Mouse (Mus musculus): ENCODE measurements at regions not wholly inside any gene's neighbourhood (a gene's known extent, or its start where the extent isn't known, plus 50 kb on each side); places are given as distances from the start of the nearest gene placed in this dataset.

DNA sequence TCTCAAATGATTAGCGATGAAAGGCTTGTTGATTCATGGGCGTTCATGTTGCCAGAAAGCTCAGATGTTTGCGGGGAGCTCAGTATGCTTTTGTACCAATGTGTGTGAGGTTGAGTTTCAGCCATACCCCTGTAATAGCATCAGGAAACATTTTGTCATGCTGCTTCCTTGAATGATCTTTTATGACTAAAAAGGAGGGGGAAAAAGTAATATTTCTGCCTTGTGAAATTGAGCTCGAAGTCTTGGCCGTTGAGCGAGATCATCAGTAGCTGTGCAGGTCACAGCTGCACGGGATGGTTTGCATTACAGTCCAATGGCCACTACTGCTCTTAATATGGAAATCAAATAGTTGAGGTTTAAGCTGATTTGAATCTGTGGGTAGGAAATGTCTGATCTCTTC, 145.3 kb upstream of the Fermt1 start:
- no peak for ATAC-seq
- Histone ChIP-seq H3K27me3 (replicated peaks; ENCODE audit: control insufficient read depth, insufficient read depth, low read length) (no peaks in the 10 kb centered on the region), H3K4me1 (replicated peaks; ENCODE audit: control insufficient read depth, insufficient read depth, low read length) (no peaks in the 10 kb centered on the region), H3K27ac (ENCODE audit: low read depth, low read length) (no peak overlapping the region), H3K9me3 (ENCODE audit: control insufficient read depth) (no peaks in the 10 kb centered on the region), H3K36me3 (ENCODE audit: control insufficient read depth, insufficient read depth) (no peaks in the 10 kb centered on the region), H3K9ac (ENCODE audit: low read depth, low read length) (no peak overlapping the region), H3K4me3 (ENCODE audit: low read depth, low read length) (no peak overlapping the region), H3K4me2 (replicated peaks; ENCODE audit: low read depth) (no peak overlapping the region)
- no peak for TF ChIP-seq CTCF (IDR thresholded peaks at IDR 0.05; ENCODE audit: low read depth)
- 84% methylated on average over 7 of the region's 7 CpGs for WGBS

DNA sequence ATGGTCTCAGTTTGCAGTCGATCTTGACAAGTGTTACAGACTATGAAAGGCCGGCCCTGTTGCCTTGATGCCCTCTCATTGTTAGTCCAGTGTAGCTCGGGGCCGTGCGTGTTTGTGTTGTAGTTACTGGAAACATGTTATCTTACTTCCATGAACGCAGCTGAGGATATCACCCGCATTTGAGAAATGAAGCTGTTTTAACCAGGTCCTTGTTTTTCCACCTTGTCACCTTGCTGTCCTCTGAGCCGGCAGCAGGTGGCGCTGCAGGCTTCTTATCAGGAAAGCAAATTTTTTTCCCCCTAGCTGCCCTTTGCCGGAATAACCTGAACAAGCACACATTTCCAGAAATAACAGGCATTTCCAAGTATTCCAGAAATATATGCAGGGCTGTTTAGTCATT, 167.9 kb upstream of the Fermt1 start:
- peak; percentile 93 for TF ChIP-seq CTCF (IDR thresholded peaks at IDR 0.05; ENCODE audit: low read depth)
- Histone ChIP-seq H3K9ac (ENCODE audit: low read depth, low read length) (no peak overlapping the region), H3K27ac (ENCODE audit: low read depth, low read length) (no peak overlapping the region), H3K4me2 (replicated peaks; ENCODE audit: low read depth) (no peak overlapping the region), H3K4me1 (replicated peaks; ENCODE audit: control insufficient read depth, insufficient read depth, low read length) (no peaks in the 10 kb centered on the region), H3K4me3 (ENCODE audit: low read depth, low read length) (no peak overlapping the region), H3K36me3 (ENCODE audit: control insufficient read depth, insufficient read depth) (no peaks in the 10 kb centered on the region), H3K27me3 (replicated peaks; ENCODE audit: control insufficient read depth, insufficient read depth, low read length) (no peaks in the 10 kb centered on the region), H3K9me3 (ENCODE audit: control insufficient read depth) (no peaks in the 10 kb centered on the region)
- 19% methylated on average over 10 of the region's 10 CpGs for WGBS
- ATAC-seq = no peak

DNA sequence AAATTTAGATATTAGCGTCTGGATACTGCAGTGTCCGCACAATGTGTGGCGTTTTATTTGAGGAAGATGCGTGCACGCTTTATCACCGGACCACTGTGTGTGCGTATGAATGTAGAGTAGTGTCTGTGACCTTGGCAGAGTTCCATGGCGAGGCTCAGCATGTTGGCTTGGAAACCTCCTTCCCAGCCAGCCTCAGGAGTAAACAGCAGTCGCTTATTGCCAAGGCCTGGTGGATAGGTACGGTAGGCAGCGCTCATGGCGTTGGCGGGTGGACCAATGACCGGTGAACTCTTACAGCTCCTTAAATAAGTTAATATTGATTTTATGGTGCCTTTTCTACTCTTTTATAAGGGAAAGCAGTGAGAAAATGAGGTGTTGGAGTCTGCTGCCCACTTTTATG, 172.9 kb upstream of the Fermt1 start:
- no peaks in the 10 kb centered on the region for H3K9me3 ChIP-seq (ENCODE audit: control insufficient read depth)
- no peak overlapping the region for H3K9ac ChIP-seq (ENCODE audit: low read depth, low read length)
- H3K36me3 ChIP-seq (ENCODE audit: control insufficient read depth, insufficient read depth) = no peaks in the 10 kb centered on the region
- WGBS = 92% methylated on average over 14 of the region's 14 CpGs
- H3K27ac ChIP-seq (ENCODE audit: low read depth, low read length) = no peak overlapping the region
- no peak overlapping the region for H3K4me3 ChIP-seq (ENCODE audit: low read depth, low read length)
- H3K4me1 ChIP-seq (replicated peaks; ENCODE audit: control insufficient read depth, insufficient read depth, low read length) = no peaks in the 10 kb centered on the region
- no peak overlapping the region for H3K4me2 ChIP-seq (replicated peaks; ENCODE audit: low read depth)
- no peaks in the 10 kb centered on the region for H3K27me3 ChIP-seq (replicated peaks; ENCODE audit: control insufficient read depth, insufficient read depth, low read length)
- ATAC-seq = no peak
- TF ChIP-seq CTCF (IDR thresholded peaks at IDR 0.05; ENCODE audit: low read depth) = no peak

DNA sequence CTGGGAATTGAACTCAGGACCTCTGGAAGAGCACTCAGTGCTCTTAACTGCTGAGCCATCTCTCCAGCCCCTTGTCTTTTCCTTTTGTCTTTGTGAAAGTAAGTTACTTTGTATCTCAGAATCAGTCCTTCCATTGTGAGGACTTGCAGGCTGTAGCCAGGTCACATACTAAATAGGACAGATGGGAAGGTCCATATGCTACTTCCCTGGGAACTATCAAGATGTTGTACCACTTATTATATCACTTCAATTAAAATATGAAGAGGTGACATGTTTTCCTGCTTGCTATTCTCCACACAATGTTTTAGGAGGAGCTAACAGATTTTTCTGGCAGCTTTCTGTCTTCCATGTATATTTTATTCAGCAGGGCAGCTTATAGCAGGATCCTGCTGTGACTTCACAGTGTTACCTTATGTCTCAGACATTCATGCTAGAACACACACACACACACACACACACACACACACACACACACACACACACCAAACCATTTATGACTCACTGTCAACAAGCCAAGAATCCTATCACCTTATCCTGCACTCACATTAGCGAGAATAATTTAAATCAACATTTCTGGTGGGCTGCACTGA, 179.6 kb upstream of the Fermt1 start:
- WGBS = 58% methylated on average over 1 of the region's 1 CpGs
- no peaks in the 10 kb centered on the region for H3K4me1 ChIP-seq (replicated peaks; ENCODE audit: control insufficient read depth, insufficient read depth, low read length)
- no peak overlapping the region for H3K4me3 ChIP-seq (ENCODE audit: low read depth, low read length)
- H3K9me3 ChIP-seq (ENCODE audit: control insufficient read depth) = no peaks in the 10 kb centered on the region
- no peak overlapping the region for H3K27ac ChIP-seq (ENCODE audit: low read depth, low read length)
- TF ChIP-seq CTCF (IDR thresholded peaks at IDR 0.05; ENCODE audit: low read depth) = no peak
- ATAC-seq = no peak
- H3K27me3 ChIP-seq (replicated peaks; ENCODE audit: control insufficient read depth, insufficient read depth, low read length) = no peaks in the 10 kb centered on the region
- H3K36me3 ChIP-seq (ENCODE audit: control insufficient read depth, insufficient read depth) = no peaks in the 10 kb centered on the region
- no peak overlapping the region for H3K9ac ChIP-seq (ENCODE audit: low read depth, low read length)
- H3K4me2 ChIP-seq (replicated peaks; ENCODE audit: low read depth) = no peak overlapping the region

DNA sequence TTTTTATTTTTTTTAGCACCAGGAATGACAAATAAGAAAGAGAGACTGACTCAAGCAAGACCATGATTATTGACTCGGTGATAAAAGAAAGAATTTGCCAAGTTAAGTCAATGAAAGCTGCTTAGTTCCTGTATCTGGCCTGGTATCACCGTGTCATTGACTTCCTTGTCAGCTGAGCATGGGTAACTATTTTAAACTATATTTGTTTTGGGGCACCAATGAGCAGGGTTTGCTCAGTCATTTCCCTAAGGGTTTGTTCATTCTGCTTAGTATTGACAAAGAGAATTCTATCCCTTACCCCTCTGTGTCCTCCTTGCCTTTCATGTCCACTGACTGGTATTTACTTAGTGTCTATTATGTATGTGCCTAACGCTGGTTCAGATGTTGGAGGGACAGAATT, 189.2 kb upstream of the Fermt1 start:
- no peak for TF ChIP-seq CTCF (IDR thresholded peaks at IDR 0.05; ENCODE audit: low read depth)
- H3K27me3 ChIP-seq (replicated peaks; ENCODE audit: control insufficient read depth, insufficient read depth, low read length) = no peaks in the 10 kb centered on the region
- 26% methylated on average over 3 of the region's 3 CpGs for WGBS

DNA sequence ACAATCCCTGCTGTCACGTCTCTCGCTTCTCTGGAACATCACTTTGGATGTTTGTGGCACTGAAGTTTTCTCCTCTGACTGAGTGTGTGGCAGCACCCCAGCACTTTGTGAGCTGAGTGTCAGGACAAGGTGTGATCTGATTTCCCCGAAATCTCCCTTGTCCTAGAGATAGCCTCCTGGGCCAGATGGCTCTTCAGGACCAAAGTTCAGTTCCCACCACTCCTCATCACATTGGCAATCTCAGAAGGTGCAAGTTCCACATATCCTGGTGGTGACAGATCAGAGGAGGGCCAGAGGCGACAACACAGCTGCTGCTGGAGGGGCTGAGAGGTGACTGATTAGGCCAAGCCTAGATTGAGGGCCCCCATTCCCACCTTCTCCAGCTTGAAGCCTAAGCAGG, 193.2 kb upstream of the Fermt1 start:
- 63% methylated on average over 4 of the region's 4 CpGs for WGBS
- no peaks in the 10 kb centered on the region for H3K27me3 ChIP-seq (replicated peaks; ENCODE audit: control insufficient read depth, insufficient read depth, low read length)

More for the DNA sequence above, 189.2 kb upstream of the Fermt1 start:
- ATAC-seq = no peak
- Histone ChIP-seq H3K36me3 (ENCODE audit: control insufficient read depth, insufficient read depth) (no peaks in the 10 kb centered on the region), H3K27ac (ENCODE audit: low read depth, low read length) (no peak overlapping the region), H3K4me3 (ENCODE audit: low read depth, low read length) (no peak overlapping the region), H3K4me1 (replicated peaks; ENCODE audit: control insufficient read depth, insufficient read depth, low read length) (no peaks in the 10 kb centered on the region), H3K4me2 (replicated peaks; ENCODE audit: low read depth) (no peak overlapping the region), H3K9ac (ENCODE audit: low read depth, low read length) (no peak overlapping the region), H3K9me3 (ENCODE audit: control insufficient read depth) (no peaks in the 10 kb centered on the region)

More for the DNA sequence above, 193.2 kb upstream of the Fermt1 start:
- H3K36me3 ChIP-seq (ENCODE audit: control insufficient read depth, insufficient read depth) = no peaks in the 10 kb centered on the region
- no peak overlapping the region for H3K4me2 ChIP-seq (replicated peaks; ENCODE audit: low read depth)
- no peaks in the 10 kb centered on the region for H3K4me1 ChIP-seq (replicated peaks; ENCODE audit: control insufficient read depth, insufficient read depth, low read length)
- ATAC-seq = peak; percentile 36; the same call in 1 of the 2 replicates
- no peaks in the 10 kb centered on the region for H3K9me3 ChIP-seq (ENCODE audit: control insufficient read depth)
- no peak overlapping the region for H3K27ac ChIP-seq (ENCODE audit: low read depth, low read length)
- TF ChIP-seq CTCF (IDR thresholded peaks at IDR 0.05; ENCODE audit: low read depth) = no peak
- no peak overlapping the region for H3K4me3 ChIP-seq (ENCODE audit: low read depth, low read length)
- no peak overlapping the region for H3K9ac ChIP-seq (ENCODE audit: low read depth, low read length)

Measured in intestine, postnatal 0 days (tissue).